Mouse (Mus musculus): ENCODE results near the gene Plcb3.

Plcb3 gene

GRCm38 (mm10) chr19:6975537-6976521, at the start of gene Plcb3:
TSS of gene Plcb3 (minus strand) at chr19:6976470.
- in situ Hi-C loops (cut with MboI, MseI), result loop anchor here (10.0 kb wide), 1 partner anchor 901 kb away; the partner anchor contains the start of gene Vps51

GRCm38 (mm10) chr19:7020224-7020641, 44.0 kb upstream of the Plcb3 start:
- in situ Hi-C loops (cut with MboI, MseI), result loop anchor here (5.0 to 10.0 kb wide), 2 partner anchors 148 to 1885 kb away; no protein-coding TSS in a partner anchor

GRCm38 (mm10) chr19:7019191-7019590, 42.9 kb upstream of the Plcb3 start, which contains the start of gene Fermt3:
TSS of gene Fermt3 (minus strand) at chr19:7019469.
- in situ Hi-C loops (cut with MboI, MseI), result loop anchor here (5.0 kb wide), 1 partner anchor 82 kb away; no protein-coding TSS in a partner anchor

- in situ Hi-C loops (cut with MboI, MseI), result loop anchor here (5.0 kb wide), 1 partner anchor 81 kb away; no protein-coding TSS in a partner anchor
Observed at GRCm38 (mm10) chr19:7018546-7018945, 42.3 kb upstream of the Plcb3 start.

- in situ Hi-C loops (cut with MboI, MseI), result loop anchor here (5.0 kb wide), 1 partner anchor 80 kb away; no protein-coding TSS in a partner anchor
Observed at GRCm38 (mm10) chr19:7017541-7018457, 41.5 kb upstream of the Plcb3 start.

- in situ Hi-C loops (cut with MboI, MseI), result loop anchor here (5.0 kb wide), 1 partner anchor 77 kb away; no protein-coding TSS in a partner anchor
Observed at GRCm38 (mm10) chr19:7014481-7015135, 38.3 kb upstream of the Plcb3 start.

GRCm38 (mm10) chr19:7013984-7014383, 37.7 kb upstream of the Plcb3 start:
- in situ Hi-C loops (cut with MboI, MseI), result no loop called here

- in situ Hi-C loops (cut with MboI, MseI), result no loop called here
Observed at GRCm38 (mm10) chr19:7012426-7012825, 36.2 kb upstream of the Plcb3 start.

- in situ Hi-C loops (cut with MboI, MseI), result no loop called here
Observed at GRCm38 (mm10) chr19:7006892-7007593, 30.8 kb upstream of the Plcb3 start.

- in situ Hi-C loops (cut with MboI, MseI), result no loop called here
Observed at GRCm38 (mm10) chr19:6999360-7000063, 23.2 kb upstream of the Plcb3 start.

GRCm38 (mm10) chr19:6997721-6998290, 21.5 kb upstream of the Plcb3 start:
- in situ Hi-C loops (cut with MboI, MseI), result no loop called here

- in situ Hi-C loops (cut with MboI, MseI), result no loop called here
Observed at GRCm38 (mm10) chr19:6996006-6996405, 19.7 kb upstream of the Plcb3 start, which contains the start of the genes Nudt22 and Trpt1. TSS of gene Nudt22 (minus strand) at chr19:6996117. TSS of gene Trpt1 (plus strand) at chr19:6996131.

GRCm38 (mm10) chr19:6995255-6995991, 19.2 kb upstream of the Plcb3 start:
- in situ Hi-C loops (cut with MboI, MseI), result no loop called here

GRCm38 (mm10) chr19:6994489-6994888, 18.2 kb upstream of the Plcb3 start:
- in situ Hi-C loops (cut with MboI, MseI), result no loop called here

- in situ Hi-C loops (cut with MboI, MseI), result no loop called here
Observed at GRCm38 (mm10) chr19:6994002-6994401, 17.7 kb upstream of the Plcb3 start.

GRCm38 (mm10) chr19:6993011-6993770, 16.9 kb upstream of the Plcb3 start:
- in situ Hi-C loops (cut with MboI, MseI), result no loop called here

GRCm38 (mm10) chr19:6992011-6992858, 16.0 kb upstream of the Plcb3 start, which contains the start of gene Dnajc4:
TSS of gene Dnajc4 (minus strand) at chr19:6992572.
- in situ Hi-C loops (cut with MboI, MseI), result no loop called here

Measured in regulatory T cell (primary cell).